Mouse (Mus musculus) CH12.LX (cell line): Measurements from ENCODE around the gene Plcxd2.

ENCODE experiments used
- CTCF ChIP-seq, 2 experiments: IDR thresholded peaks in 1 of 2; conservative IDR thresholded peaks in 1 of 2; 2 replicates each; pipeline ENCODE4 v1.5.1; 2011 to 2012; ENCODE audit warnings: low read depth in 2 of 2, low read length in 2 of 2, improper control_type of control experiment in 1 of 2, inconsistent platforms in 1 of 2, mild to moderate bottlenecking in 1 of 2, moderate library complexity in 1 of 2
- MAX ChIP-seq: IDR thresholded peaks from 2 replicates; pipeline ENCODE4 v1.6.1; 2011; ENCODE audit warnings: low read length, improper control_type of control experiment
- MAZ ChIP-seq: IDR thresholded peaks from 2 replicates; pipeline ENCODE4 v1.6.1; 2012; ENCODE audit warnings: low read depth, mild to moderate bottlenecking, inconsistent platforms, low read length, improper control_type of control experiment, moderate library complexity
- PAX5 ChIP-seq: IDR thresholded peaks from 2 replicates; pipeline ENCODE4 v1.6.1; 2012; ENCODE audit warnings: low read length, inconsistent platforms, mixed read lengths
- POLR2A ChIP-seq: IDR thresholded peaks from 2 replicates; pipeline ENCODE4 v1.6.1; 2011; ENCODE audit warnings: low read depth, mild to moderate bottlenecking, improper control_type of control experiment, low read length
- SIN3A ChIP-seq: IDR thresholded peaks from 2 replicates; pipeline ENCODE4 v1.6.1; 2012; ENCODE audit warnings: low read length, improper control_type of control experiment, inconsistent platforms
- UBTF ChIP-seq: IDR thresholded peaks from 2 replicates; pipeline ENCODE4 v1.6.1; 2012; ENCODE audit warnings: low read depth, mild to moderate bottlenecking, inconsistent platforms, low read length, improper control_type of control experiment, moderate library complexity
- ZC3H11A ChIP-seq: IDR thresholded peaks from 2 replicates; pipeline ENCODE4 v1.6.1; 2012; ENCODE audit warnings: low read depth, mild to moderate bottlenecking, inconsistent platforms, low read length, improper control_type of control experiment
- ZNF384 ChIP-seq: IDR thresholded peaks from 2 replicates; pipeline ENCODE4 v1.6.1; 2012; ENCODE audit warnings: low read depth, low read length, improper control_type of control experiment, inconsistent platforms

GRCm38 (mm10) chr16:46046906-46047305, 36.9 kb upstream of the Plcxd2 start:
- TF ChIP-seq MAZ (no peak), PAX5 (no peak), CTCF (conservative IDR thresholded peaks at IDR 0.05 in 1 of 2, IDR thresholded peaks at IDR 0.05 in 1 of 2; ENCODE audit: low read depth in 2 of 2, low read length in 2 of 2) (no peak), ZC3H11A (no peak), POLR2A (no peak), UBTF (no peak), SIN3A (no peak), MAX (no peak), ZNF384 (no peak)
